Mouse (Mus musculus) hindbrain, embryonic 11.5 days (tissue): Measurements from ENCODE around the gene Fstl4. TPM values are rescaled to one million over a fixed set of nuclear protein-coding genes. Genes with fewer than 3 reads are reported as not detected.
A peak's percentile ranks its signal among the peaks of the same experiment; 100 is the strongest.

Experiments
- ATAC-seq: fragments of 200-750 bp; cut with Nextera tagmentation; 2 replicates; pipeline ENCODE4 v1.8.0; 2017; ENCODE audit warnings: mild to moderate bottlenecking, moderate TSS enrichment, moderate library complexity; ENCODE audit not compliant: low FRiP score
- DNase-seq: peaks from one replicate; pipeline ENCODE4 v3.0.0-alpha.2; 2015; ENCODE audit warnings: low spot score
- H3K27ac ChIP-seq: fragments of 300-500 bp; sonication (generic); 2 replicates; pipeline ENCODE4 v1.5.1; 2014; ENCODE audit warnings: mild to moderate bottlenecking, low read depth, low read length
- H3K27me3 ChIP-seq: fragments of 300-500 bp; sonication (generic); 2 replicates; pipeline ENCODE4 v1.6.1; 2014; ENCODE audit warnings: mild to moderate bottlenecking, low read length, moderate library complexity, mixed read lengths; ENCODE audit not compliant: control insufficient read depth, insufficient read depth
- H3K36me3 ChIP-seq: fragments of 300-500 bp; sonication (generic); 2 replicates; pipeline ENCODE4 v1.6.1; 2014; ENCODE audit warnings: mild to moderate bottlenecking, low read length, moderate library complexity, mixed read lengths; ENCODE audit not compliant: control insufficient read depth, insufficient read depth
- H3K4me1 ChIP-seq: fragments of 300-500 bp; sonication (generic); replicated peaks from 2 replicates; pipeline ENCODE4 v1.6.1; 2014; ENCODE audit warnings: low read length, mixed read lengths; ENCODE audit not compliant: control insufficient read depth, insufficient read depth
- H3K4me2 ChIP-seq: fragments of 300-500 bp; sonication (generic); replicated peaks from 2 replicates; pipeline ENCODE4 v1.6.1; 2014; ENCODE audit warnings: mild to moderate bottlenecking, low read depth, low read length
- H3K4me3 ChIP-seq: fragments of 300-500 bp; sonication (generic); 2 replicates; pipeline ENCODE4 v1.5.1; 2014; ENCODE audit warnings: low read depth, low read length
- H3K9ac ChIP-seq: fragments of 300-500 bp; sonication (generic); 2 replicates; pipeline ENCODE4 v1.6.1; 2014; ENCODE audit warnings: low read depth, low read length
- H3K9me3 ChIP-seq: fragments of 300-500 bp; sonication (generic); 2 replicates; pipeline ENCODE4 v1.6.1; 2016; ENCODE audit warnings: low read length; ENCODE audit not compliant: control insufficient read depth
- WGBS: fragments of 180-500 bp; shearing (Covaris S2); extraction: QIAGEN DNeasy Blood & Tissue Kit; methylation state at CpG from one replicate; pipeline ENCODE4 v1.1.7; 2014; 5-methylcytosine and 5-hydroxymethylcytosine counted together
- polyA plus RNA-seq: library from polyadenylated mRNA; unstranded; fragments of >200 nt; fragmentation: Nextera tagmentation; extraction: Ambion mirVana; gene quantifications from 2 replicates; pipeline ENCODE4 v1.2.1, GENCODE M21; 2014

The Fstl4 gene
- polyA plus RNA-seq, 1 experiment from 2014 or later: 2.1 TPM

- Histone ChIP-seq H3K27ac (no peak overlapping the region), H3K9me3 (no peaks in the 10 kb centered on the region), H3K4me3 (no peak overlapping the region), H3K36me3 (no peaks in the 10 kb centered on the region), H3K27me3 (peaks cover 3% of the 10 kb centered on the region; the same call in 1 of the 2 replicates), H3K9ac (no peak overlapping the region), H3K4me1 (no peaks in the 10 kb centered on the region), H3K4me2 (no peak overlapping the region)
- ATAC-seq: no peak
- no peak for DNase-seq
- 23% methylated on average over 4 of the region's 4 CpGs for WGBS
These were observed 11.2 kb upstream of the Fstl4 start for GRCm38 (mm10) chr11:52753261-52753660.

- Histone ChIP-seq H3K4me3 (no peak overlapping the region), H3K36me3 (no peaks in the 10 kb centered on the region), H3K27me3 (peaks cover 37% of the 10 kb centered on the region), H3K4me2 (no peak overlapping the region), H3K27ac (no peak overlapping the region), H3K9me3 (no peaks in the 10 kb centered on the region), H3K9ac (no peak overlapping the region), H3K4me1 (peaks cover 9% of the 10 kb centered on the region)
- no peak for DNase-seq
- ATAC-seq: no peak
- WGBS: 78% methylated on average over 1 of the region's 1 CpGs
These were observed 2.6 kb upstream of the Fstl4 start for GRCm38 (mm10) chr11:52761800-52762199.

- no peak overlapping the region for H3K27ac ChIP-seq
- DNase-seq: peak; percentile 61
- ATAC-seq: no peak
These were observed 652 bp downstream of the Fstl4 start for GRCm38 (mm10) chr11:52764894-52765677.

GRCm38 (mm10) chr11:52765678-52766254 is 1.3 kb downstream of the Fstl4 start:
- WGBS: 4% methylated on average over 21 of the region's 21 CpGs

More at GRCm38 (mm10) chr11:52764894-52765677, 652 bp downstream of the Fstl4 start:
- Histone ChIP-seq H3K36me3 (no peaks in the 10 kb centered on the region), H3K4me2 (peak overlapping the region; percentile 90), H3K27me3 (peaks cover 37% of the 10 kb centered on the region), H3K4me3 (peak overlapping the region; percentile 51), H3K4me1 (peaks cover 9% of the 10 kb centered on the region), H3K9me3 (no peaks in the 10 kb centered on the region), H3K9ac (peak overlapping the region; percentile 47)
- WGBS: under 1% methylated on average over 47 of the region's 53 CpGs

GRCm38 (mm10) chr11:52767921-52768320 is 3.5 kb downstream of the Fstl4 start:
- ATAC-seq (no peak), DNase-seq (no peak)
- Histone ChIP-seq H3K27me3 (peaks cover 32% of the 10 kb centered on the region), H3K36me3 (no peaks in the 10 kb centered on the region), H3K4me3 (no peak overlapping the region), H3K4me1 (peaks cover 9% of the 10 kb centered on the region), H3K4me2 (no peak overlapping the region), H3K9ac (no peak overlapping the region), H3K27ac (no peak overlapping the region), H3K9me3 (no peaks in the 10 kb centered on the region)
- WGBS: 82% methylated on average over 3 of the region's 3 CpGs

More at GRCm38 (mm10) chr11:52765678-52766254, 1.3 kb downstream of the Fstl4 start:
- peak; percentile 66 for DNase-seq
- peak; percentile 45; the same call in 1 of the 2 replicates for ATAC-seq
- peaks cover 37% of the 10 kb centered on the region for H3K27me3 ChIP-seq
- peaks cover 9% of the 10 kb centered on the region for H3K4me1 ChIP-seq
- no peaks in the 10 kb centered on the region for H3K36me3 ChIP-seq
- no peak overlapping the region for H3K9ac ChIP-seq
- H3K9me3 ChIP-seq: no peaks in the 10 kb centered on the region
- peak overlapping the region; percentile 90 for H3K4me2 ChIP-seq
- H3K4me3 ChIP-seq: peak overlapping the region; percentile 51
- no peak overlapping the region for H3K27ac ChIP-seq

GRCm38 (mm10) chr11:52773073-52773472 is 8.6 kb downstream of the Fstl4 start:
- Histone ChIP-seq H3K36me3 (no peaks in the 10 kb centered on the region), H3K4me3 (no peak overlapping the region), H3K9me3 (no peaks in the 10 kb centered on the region), H3K4me2 (no peak overlapping the region), H3K4me1 (no peaks in the 10 kb centered on the region), H3K27ac (no peak overlapping the region), H3K27me3 (no peaks in the 10 kb centered on the region), H3K9ac (no peak overlapping the region)
- no peak for ATAC-seq
- no peak for DNase-seq
- WGBS: 88% methylated on average over 3 of the region's 3 CpGs

GRCm38 (mm10) chr11:52775291-52775690 is 10.9 kb downstream of the Fstl4 start:
- no peaks in the 10 kb centered on the region for H3K36me3 ChIP-seq
- no peak overlapping the region for H3K4me3 ChIP-seq
- H3K27me3 ChIP-seq: no peaks in the 10 kb centered on the region
- no peak overlapping the region for H3K9ac ChIP-seq
- H3K9me3 ChIP-seq: no peaks in the 10 kb centered on the region
- WGBS: 76% methylated on average over 3 of the region's 3 CpGs
- DNase-seq (no peak), ATAC-seq (no peak)
- no peak overlapping the region for H3K27ac ChIP-seq
- H3K4me2 ChIP-seq: no peak overlapping the region
- no peaks in the 10 kb centered on the region for H3K4me1 ChIP-seq

- Histone ChIP-seq H3K4me2 (no peak overlapping the region), H3K36me3 (no peaks in the 10 kb centered on the region), H3K27ac (no peak overlapping the region), H3K4me3 (no peak overlapping the region), H3K9ac (no peak overlapping the region), H3K9me3 (no peaks in the 10 kb centered on the region), H3K4me1 (no peaks in the 10 kb centered on the region), H3K27me3 (no peaks in the 10 kb centered on the region)
- ATAC-seq (no peak), DNase-seq (no peak)
- 91% methylated on average over 5 of the region's 5 CpGs for WGBS
These were observed 18.0 kb downstream of the Fstl4 start for GRCm38 (mm10) chr11:52782426-52782825.

- H3K9ac ChIP-seq: no peak overlapping the region
- ATAC-seq: no peak
- H3K4me1 ChIP-seq: no peaks in the 10 kb centered on the region
- DNase-seq: no peak
- no peaks in the 10 kb centered on the region for H3K36me3 ChIP-seq
- WGBS: 80% methylated on average over 5 of the region's 5 CpGs
- no peaks in the 10 kb centered on the region for H3K9me3 ChIP-seq
- no peak overlapping the region for H3K27ac ChIP-seq
- no peak overlapping the region for H3K4me2 ChIP-seq
- H3K27me3 ChIP-seq: no peaks in the 10 kb centered on the region
- H3K4me3 ChIP-seq: no peak overlapping the region
These were observed 29.9 kb downstream of the Fstl4 start for GRCm38 (mm10) chr11:52794331-52794730.
